Mouse (Mus musculus): ENCODE data around the gene Snrnp40. TPM values are rescaled to one million over a fixed set of nuclear protein-coding genes. Genes with fewer than 3 reads are reported as not detected.

Snrnp40 gene
- polyA plus RNA-seq, 1 experiment from 2014 or later = 84.5 TPM

GRCm38 (mm10) chr4:130380418-130380817 is 20.5 kb downstream of the Snrnp40 start:
- Histone ChIP-seq H3K27ac (ENCODE audit: poor library complexity, severe bottlenecking) (no peak overlapping the region), H3K4me1 (replicated peaks) (no peaks in the 10 kb centered on the region), H3K36me3 (peaks cover 89% of the 10 kb centered on the region), H3K9ac (no peak overlapping the region), H3K4me2 (no peak overlapping the region), H3K27me3 (replicated peaks) (no peaks in the 10 kb centered on the region), H3K9me3 (replicated peaks) (peaks cover 2% of the 10 kb centered on the region; the same call in 1 of the 2 replicates), H3K4me3 (no peak overlapping the region)
- 66% methylated on average over 2 of the region's 2 CpGs for WGBS
- no peak for ATAC-seq (ENCODE audit: insufficient number of reproducible peaks, low FRiP score)

DNA sequence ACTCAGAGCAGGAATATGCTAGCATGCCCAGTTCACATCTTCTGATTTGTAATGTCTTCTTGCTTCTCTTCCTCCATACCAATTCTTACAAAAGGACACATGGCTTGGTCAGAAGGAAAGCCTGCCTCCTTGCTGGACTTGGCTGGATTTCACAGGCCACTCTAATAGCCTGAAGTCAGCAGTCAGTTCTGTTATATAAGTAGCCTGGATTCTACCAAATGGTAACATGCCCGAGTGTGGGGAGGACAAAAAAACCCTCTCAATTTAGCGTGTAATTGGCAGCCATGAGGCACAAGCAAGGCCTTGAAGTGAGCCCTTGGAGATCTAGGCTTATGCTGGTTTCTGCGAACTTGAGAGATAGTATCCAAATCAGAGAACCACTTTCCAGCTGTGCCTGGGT is 27.3 kb downstream of the Snrnp40 start:
- no peaks in the 10 kb centered on the region for H3K27me3 ChIP-seq (replicated peaks)
- ATAC-seq (ENCODE audit: insufficient number of reproducible peaks, low FRiP score) = no peak
- H3K4me2 ChIP-seq = no peak overlapping the region
- H3K36me3 ChIP-seq = peaks cover 80% of the 10 kb centered on the region
- H3K9me3 ChIP-seq (replicated peaks) = no peaks in the 10 kb centered on the region
- WGBS = 82% methylated on average over 3 of the region's 3 CpGs
- H3K9ac ChIP-seq = no peak overlapping the region
- 0 out of 2 replicates have a peak, but pooled peaks cover 2% of the 10 kb centered on the region for H3K4me1 ChIP-seq (replicated peaks)
- no peak overlapping the region for H3K4me3 ChIP-seq
- no peak overlapping the region for H3K27ac ChIP-seq (ENCODE audit: poor library complexity, severe bottlenecking)

GRCm38 (mm10) chr4:130389496-130389895 is 29.6 kb downstream of the Snrnp40 start:
- Histone ChIP-seq H3K27me3 (replicated peaks) (no peaks in the 10 kb centered on the region), H3K36me3 (peaks cover 60% of the 10 kb centered on the region)
- ATAC-seq (ENCODE audit: insufficient number of reproducible peaks, low FRiP score) = no peak

GRCm38 (mm10) chr4:130389927-130390326 is 30.0 kb downstream of the Snrnp40 start:
- ATAC-seq (ENCODE audit: insufficient number of reproducible peaks, low FRiP score) = no peak
- no peaks in the 10 kb centered on the region for H3K9me3 ChIP-seq (replicated peaks)
- peaks cover 56% of the 10 kb centered on the region for H3K36me3 ChIP-seq
- WGBS = 86% methylated on average over 7 of the region's 7 CpGs
- H3K9ac ChIP-seq = no peak overlapping the region
- H3K4me1 ChIP-seq (replicated peaks) = 0 out of 2 replicates have a peak, but pooled peaks cover 2% of the 10 kb centered on the region
- no peaks in the 10 kb centered on the region for H3K27me3 ChIP-seq (replicated peaks)
- no peak overlapping the region for H3K4me2 ChIP-seq
- H3K27ac ChIP-seq (ENCODE audit: poor library complexity, severe bottlenecking) = no peak overlapping the region
- H3K4me3 ChIP-seq = no peak overlapping the region

More at GRCm38 (mm10) chr4:130389496-130389895, 29.6 kb downstream of the Snrnp40 start:
- Histone ChIP-seq H3K9me3 (replicated peaks) (no peaks in the 10 kb centered on the region), H3K9ac (peak overlapping the region; percentile 5; the same call in 1 of the 2 replicates), H3K4me2 (no peak overlapping the region), H3K27ac (ENCODE audit: poor library complexity, severe bottlenecking) (no peak overlapping the region), H3K4me3 (no peak overlapping the region), H3K4me1 (replicated peaks) (0 out of 2 replicates have a peak, but pooled peaks cover 2% of the 10 kb centered on the region)
- WGBS = 88% methylated on average over 6 of the region's 6 CpGs

GRCm38 (mm10) chr4:130391265-130391664 is 31.3 kb downstream of the Snrnp40 start:
- Histone ChIP-seq H3K4me1 (replicated peaks) (0 out of 2 replicates have a peak, but pooled peaks cover 2% of the 10 kb centered on the region), H3K9me3 (replicated peaks) (no peaks in the 10 kb centered on the region), H3K4me3 (no peak overlapping the region), H3K36me3 (peaks cover 46% of the 10 kb centered on the region), H3K27me3 (replicated peaks) (no peaks in the 10 kb centered on the region), H3K9ac (no peak overlapping the region), H3K4me2 (no peak overlapping the region), H3K27ac (ENCODE audit: poor library complexity, severe bottlenecking) (no peak overlapping the region)
- no peak for ATAC-seq (ENCODE audit: insufficient number of reproducible peaks, low FRiP score)
- whole genome bisulfite sequencing = 69% methylated on average over 3 of the region's 3 CpGs

Other genes starting within 250 kb of the Snrnp40 start
- not detected in 2 replicates for gene Hcrtr1, start 220.8 kb upstream of the Snrnp40 start, polyA plus RNA-seq (2016; fragmentation: Nextera tagmentation; extraction: Ambion mirVana)
- gene Tinagl1, start 185.0 kb upstream of the Snrnp40 start, polyA plus RNA-seq (2016; fragmentation: Nextera tagmentation; extraction: Ambion mirVana) = 46.6 and 49.8 TPM in 2 replicates
- gene Gm853, start 137.7 kb upstream of the Snrnp40 start, polyA plus RNA-seq (2016; fragmentation: Nextera tagmentation; extraction: Ambion mirVana) = not detected in 2 replicates
- 13.6 and 14.1 TPM in 2 replicates for gene Serinc2, start 80.9 kb upstream of the Snrnp40 start, polyA plus RNA-seq (2016; fragmentation: Nextera tagmentation; extraction: Ambion mirVana)
- gene Fabp3, start 51.5 kb upstream of the Snrnp40 start, polyA plus RNA-seq (2016; fragmentation: Nextera tagmentation; extraction: Ambion mirVana) = 762 and 794 TPM in 2 replicates
- 0.88 and 1.5 TPM in 2 replicates for gene Gm10570, start 51.5 kb upstream of the Snrnp40 start, polyA plus RNA-seq (2016; fragmentation: Nextera tagmentation; extraction: Ambion mirVana)
- 46.2 and 48.2 TPM in 2 replicates for gene Zcchc17, start 189 bp upstream of the Snrnp40 start, polyA plus RNA-seq (2016; fragmentation: Nextera tagmentation; extraction: Ambion mirVana)
- gene Nkain1, start 214.0 kb downstream of the Snrnp40 start, polyA plus RNA-seq (2016; fragmentation: Nextera tagmentation; extraction: Ambion mirVana) = 1.1 and 1.3 TPM in 2 replicates